In the genomic region with DNA sequence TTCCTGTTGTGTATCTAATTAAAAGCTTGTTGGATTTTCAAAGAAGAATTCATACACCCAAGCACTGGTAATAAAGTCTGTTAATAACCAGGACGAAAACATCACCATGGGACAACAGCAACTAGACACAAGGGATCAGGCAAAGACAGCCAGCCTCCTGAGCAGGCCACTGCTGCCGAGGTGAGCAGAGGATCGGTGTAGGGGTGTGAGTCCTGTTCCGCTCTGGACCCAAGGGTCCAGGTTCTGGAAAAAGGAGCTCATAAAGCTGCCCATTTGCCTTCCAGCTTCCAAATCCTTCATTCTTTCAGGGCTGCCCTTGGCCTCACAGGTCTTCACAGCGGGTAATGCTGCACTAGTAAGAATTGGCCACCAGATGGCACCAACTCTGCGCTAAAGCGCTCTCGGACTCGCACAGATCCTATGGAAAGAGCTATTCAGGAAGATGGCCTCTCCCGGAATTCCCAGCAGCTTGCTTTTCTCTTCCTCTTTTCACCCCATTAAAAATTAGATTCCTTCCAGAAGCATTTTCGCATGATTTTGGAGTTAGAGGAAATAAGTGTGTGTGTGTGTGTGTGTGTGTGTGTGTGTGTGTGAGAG, we compare ENCODE assay signal across 8 mouse cellular contexts.
DNase-seq lines count a peak whose midpoint lies in the region; ATAC-seq and TF ChIP-seq lines count a peak whose summit lies in the region.

No protein-coding gene starts in this region.

- H3K4me3 ChIP-seq in embryonic facial prominence, embryonic 14.5 days (ENCODE audit: low read depth, low read length), result peak overlapping the region; percentile 11
- no peak overlapping the region for H3K4me3 ChIP-seq in limb, embryonic 11.5 days (ENCODE audit: low read depth, low read length)
- no peak overlapping the region for H3K4me3 ChIP-seq in midbrain, postnatal 0 days (ENCODE audit: low read depth, low read length)
- H3K4me3 ChIP-seq in testis, adult 2 months (ENCODE audit: control insufficient read depth, low read depth, low read length), result no peak overlapping the region

- DNase-seq in 3T3-L1 (ENCODE audit: low read depth, low spot score), result peak; percentile 92
- DNase-seq in adrenal gland, postnatal 4 days (ENCODE audit: low spot score in 2 of 2), result peak; percentile 33 to 53
- DNase-seq in embryonic facial prominence, embryonic 14.5 days (ENCODE audit: low spot score), result peak; percentile 92
- peak; percentile 81 for DNase-seq in heart, adult 8-10 months (ENCODE audit: low spot score)
- DNase-seq in kidney, adult 8-10 months, result peak; percentile 59 to 78
- peak; percentile 87 for DNase-seq in limb, embryonic 11.5 days (ENCODE audit: low spot score)
- peak; percentile 94 for DNase-seq in midbrain, postnatal 0 days (ENCODE audit: low spot score)

- no peaks in the 10 kb centered on the region for H3K27me3 ChIP-seq in embryonic facial prominence, embryonic 14.5 days (replicated peaks; ENCODE audit: control insufficient read depth, insufficient read depth, low read length)
- no peaks in the 10 kb centered on the region for H3K27me3 ChIP-seq in limb, embryonic 11.5 days (ENCODE audit: control insufficient read depth, insufficient read depth, low read length)
- no peaks in the 10 kb centered on the region for H3K27me3 ChIP-seq in midbrain, postnatal 0 days (ENCODE audit: insufficient read depth, low read length)
- no peaks in the 10 kb centered on the region for H3K27me3 ChIP-seq in testis, adult 2 months (ENCODE audit: control insufficient read depth, insufficient read depth, low read length)

- H3K4me2 ChIP-seq in embryonic facial prominence, embryonic 14.5 days (ENCODE audit: low read depth, low read length), result peak overlapping the region; percentile 34; the same call in 1 of the 2 replicates
- H3K4me2 ChIP-seq in limb, embryonic 11.5 days (ENCODE audit: low read depth, severe bottlenecking), result no peak overlapping the region
- peak overlapping the region; percentile 29 for H3K4me2 ChIP-seq in midbrain, postnatal 0 days (ENCODE audit: low read depth, low read length, poor library complexity, severe bottlenecking)

- H3K9me3 ChIP-seq in embryonic facial prominence, embryonic 14.5 days (ENCODE audit: control insufficient read depth, low read length), result no peaks in the 10 kb centered on the region
- no peaks in the 10 kb centered on the region for H3K9me3 ChIP-seq in limb, embryonic 11.5 days (ENCODE audit: control insufficient read depth, low read length)
- H3K9me3 ChIP-seq in midbrain, postnatal 0 days (ENCODE audit: low read length), result no peaks in the 10 kb centered on the region

- TF ChIP-seq CTCF in midbrain, postnatal 0 days (IDR thresholded peaks at IDR 0.05), result peak; percentile 95
- TF ChIP-seq CTCF in testis, adult 2 months (IDR thresholded peaks at IDR 0.05; ENCODE audit: control insufficient read depth, insufficient read depth, insufficient replicate concordance, low read depth, low read length), result peak; percentile 85; the same call in 1 of the 2 replicates

- 16% methylated on average over 11 of the region's 11 CpGs for WGBS in embryonic facial prominence, embryonic 14.5 days
- 20% methylated on average over 11 of the region's 11 CpGs for WGBS in limb, embryonic 11.5 days
- 18% methylated on average over 11 of the region's 11 CpGs for WGBS in midbrain, postnatal 0 days

- no peak overlapping the region for H3K9ac ChIP-seq in embryonic facial prominence, embryonic 14.5 days (ENCODE audit: low read depth, low read length)
- no peak overlapping the region for H3K9ac ChIP-seq in limb, embryonic 11.5 days (ENCODE audit: low read length)
- peak overlapping the region; percentile 30; the same call in 1 of the 2 replicates for H3K9ac ChIP-seq in midbrain, postnatal 0 days (replicated peaks; ENCODE audit: low read length, poor library complexity, severe bottlenecking)

- H3K4me1 ChIP-seq in embryonic facial prominence, embryonic 14.5 days (ENCODE audit: control insufficient read depth, insufficient read depth, low read length), result no peaks in the 10 kb centered on the region
- no peaks in the 10 kb centered on the region for H3K4me1 ChIP-seq in limb, embryonic 11.5 days (ENCODE audit: control insufficient read depth, insufficient read depth, low read length)
- no peaks in the 10 kb centered on the region for H3K4me1 ChIP-seq in midbrain, postnatal 0 days (ENCODE audit: insufficient read depth, low read length)
- H3K4me1 ChIP-seq in testis, adult 2 months (ENCODE audit: control insufficient read depth, insufficient read depth, low read length), result 0 out of 2 replicates have a peak, but pooled peaks cover 2% of the 10 kb centered on the region

- TF ChIP-seq POLR2A in testis, adult 2 months (IDR thresholded peaks at IDR 0.05; ENCODE audit: control insufficient read depth, low read depth, low read length), result no peak

- ATAC-seq in embryonic facial prominence, embryonic 14.5 days (ENCODE audit: low read depth), result peak; percentile 94
- peak; percentile 81; the same call in 1 of the 2 replicates for ATAC-seq in limb, embryonic 11.5 days (ENCODE audit: insufficient number of reproducible peaks, low FRiP score, low TSS enrichment, low read depth)
- peak; percentile 92 for ATAC-seq in midbrain, postnatal 0 days (ENCODE audit: low FRiP score)

- no peaks in the 10 kb centered on the region for H3K36me3 ChIP-seq in embryonic facial prominence, embryonic 14.5 days (ENCODE audit: control insufficient read depth, insufficient read depth, low read length)
- no peaks in the 10 kb centered on the region for H3K36me3 ChIP-seq in limb, embryonic 11.5 days (ENCODE audit: control insufficient read depth, insufficient read depth, low read length)
- H3K36me3 ChIP-seq in midbrain, postnatal 0 days (ENCODE audit: insufficient read depth, low read length), result no peaks in the 10 kb centered on the region
- H3K36me3 ChIP-seq in testis, adult 2 months (ENCODE audit: control insufficient read depth, insufficient read depth, low read length), result no peaks in the 10 kb centered on the region

- no peak overlapping the region for H3K27ac ChIP-seq in embryonic facial prominence, embryonic 14.5 days (replicated peaks; ENCODE audit: low read depth, low read length)
- no peak overlapping the region for H3K27ac ChIP-seq in limb, embryonic 11.5 days (replicated peaks; ENCODE audit: low read depth, low read length)
- no peak overlapping the region for H3K27ac ChIP-seq in midbrain, postnatal 0 days (ENCODE audit: low read depth, low read length)
- no peak overlapping the region for H3K27ac ChIP-seq in testis, adult 2 months (ENCODE audit: control insufficient read depth, insufficient read depth, low read depth, low read length)

Comparison
In these comparisons a context has a peak if more than half of its experiments do, and no peak if none do; other contexts are left out.
1. DNase-seq: peak in every context shown above with its lines; median percentile 94 in midbrain, postnatal 0 days; 92 in 3T3-L1; 92 in embryonic facial prominence, embryonic 14.5 days; 87 in limb, embryonic 11.5 days; 81 in heart, adult 8-10 months; 68 in kidney, adult 8-10 months; 43 in adrenal gland, postnatal 4 days.